Mouse (Mus musculus) MEL (cell line): ENCODE measurements around the gene N4bp2l1. TPM values are rescaled to one million over a fixed set of nuclear protein-coding genes. Genes with fewer than 3 reads are reported as not detected.

Experiments
- DNase-seq: peaks from one replicate; pipeline ENCODE4 v3.0.0; 2011; ENCODE audit warnings: low read depth, low spot score
- H3K27ac ChIP-seq: 2 replicates; pipeline ENCODE4 v1.5.1; 2012; ENCODE audit warnings: low read depth, mild to moderate bottlenecking, control low read depth, low read length, moderate library complexity; ENCODE audit not compliant: control insufficient read depth
- H3K27me3 ChIP-seq, 2 experiments: fragments of 150-350 bp in 1 of 2; sonication (generic) in 1 of 2; 2 replicates each; pipeline ENCODE4 v1.6.1; 2012; ENCODE audit warnings: low read length in 2 of 2, mild to moderate bottlenecking in 2 of 2, improper control_type of control experiment in 1 of 2, moderate library complexity in 1 of 2; ENCODE audit not compliant: insufficient read depth in 2 of 2, control insufficient read depth in 1 of 2
- H3K36me3 ChIP-seq, 2 experiments: 2 replicates each; pipeline ENCODE4 v1.6.1; 2012 to 2014; ENCODE audit warnings: low read length in 2 of 2, improper control_type of control experiment in 1 of 2, inconsistent platforms in 1 of 2, mild to moderate bottlenecking in 1 of 2; ENCODE audit not compliant: insufficient read depth in 2 of 2, control insufficient read depth in 1 of 2
- H3K4me1 ChIP-seq, 2 experiments: fragments of 150-350 bp in 1 of 2; sonication (generic) in 1 of 2; 2 replicates each; pipeline ENCODE4 v1.6.1; 2012; ENCODE audit warnings: low read length in 2 of 2, improper control_type of control experiment in 1 of 2, mild to moderate bottlenecking in 1 of 2; ENCODE audit not compliant: insufficient read depth in 2 of 2, control insufficient read depth in 1 of 2
- H3K4me3 ChIP-seq, 2 experiments: fragments of 150-350 bp in 1 of 2; sonication (generic) in 1 of 2; 2 replicates each; pipeline ENCODE4 v1.5.1; 2012; ENCODE audit warnings: low read depth in 2 of 2, low read length in 2 of 2, mild to moderate bottlenecking in 2 of 2, moderate library complexity in 2 of 2, control low read depth in 1 of 2, improper control_type of control experiment in 1 of 2; ENCODE audit not compliant: control insufficient read depth in 1 of 2, insufficient read depth in 1 of 2
- H3K79me2 ChIP-seq: 2 replicates; pipeline ENCODE4 v1.6.1; 2012; ENCODE audit warnings: mild to moderate bottlenecking, low read length, moderate library complexity; ENCODE audit not compliant: control insufficient read depth, poor library complexity, insufficient read depth
- H3K9ac ChIP-seq: 2 replicates; pipeline ENCODE4 v1.6.1; 2012; ENCODE audit warnings: low read depth, mild to moderate bottlenecking, control low read depth, low read length, moderate library complexity; ENCODE audit not compliant: control insufficient read depth, poor library complexity, severe bottlenecking
- H3K9me3 ChIP-seq: fragments of 150-350 bp; sonication (generic); replicated peaks from 2 replicates; pipeline ENCODE4 v1.6.1; 2012; ENCODE audit warnings: mild to moderate bottlenecking, low read length, improper control_type of control experiment, moderate library complexity; ENCODE audit not compliant: insufficient read depth
- CHD1 ChIP-seq: IDR thresholded peaks from 2 replicates; pipeline ENCODE4 v1.6.1; 2012; ENCODE audit warnings: low read depth, mild to moderate bottlenecking, inconsistent platforms, low read length, improper control_type of control experiment
- ELF1 ChIP-seq: IDR thresholded peaks from 2 replicates; pipeline ENCODE4 v1.6.1; 2014; ENCODE audit warnings: low read depth, mild to moderate bottlenecking, inconsistent platforms, low read length, improper control_type of control experiment, moderate library complexity
- EP300 ChIP-seq, 2 experiments: IDR thresholded peaks; 2 replicates each; pipeline ENCODE4 v1.6.1; 2011; ENCODE audit warnings: improper control_type of control experiment in 2 of 2, low read length in 2 of 2, low read depth in 1 of 2, mild to moderate bottlenecking in 1 of 2
- ETS1 ChIP-seq: IDR thresholded peaks from 2 replicates; pipeline ENCODE4 v1.6.1; 2012; ENCODE audit warnings: low read depth, mild to moderate bottlenecking, inconsistent platforms, low read length, improper control_type of control experiment, moderate library complexity
- MAX ChIP-seq: IDR thresholded peaks from 2 replicates; pipeline ENCODE4 v1.6.1; 2011; ENCODE audit warnings: low read length, improper control_type of control experiment
- MAZ ChIP-seq: IDR thresholded peaks from 2 replicates; pipeline ENCODE4 v1.6.1; 2012; ENCODE audit warnings: low read depth, mild to moderate bottlenecking, inconsistent platforms, low read length, improper control_type of control experiment
- MXI1 ChIP-seq: IDR thresholded peaks from 2 replicates; pipeline ENCODE4 v1.6.1; 2011; ENCODE audit warnings: mild to moderate bottlenecking, low read depth, low read length, improper control_type of control experiment
- MYB ChIP-seq: IDR thresholded peaks from 2 replicates; pipeline ENCODE4 v1.6.1; 2011; ENCODE audit warnings: mild to moderate bottlenecking, low read depth, low read length, improper control_type of control experiment
- POLR2A ChIP-seq, 2 experiments: IDR thresholded peaks; 2 replicates each; pipeline ENCODE4 v1.6.1; 2011 to 2012; ENCODE audit warnings: low read length in 2 of 2, mild to moderate bottlenecking in 2 of 2, control low read depth in 1 of 2, improper control_type of control experiment in 1 of 2, low read depth in 1 of 2, moderate library complexity in 1 of 2; ENCODE audit not compliant: control insufficient read depth in 1 of 2, insufficient read depth in 1 of 2, poor library complexity in 1 of 2
- POLR2AphosphoS2 ChIP-seq: IDR thresholded peaks from 2 replicates; pipeline ENCODE4 v1.6.1; 2011; ENCODE audit warnings: low read length, improper control_type of control experiment
- RCOR1 ChIP-seq: IDR thresholded peaks from 2 replicates; pipeline ENCODE4 v1.6.1; 2012; ENCODE audit warnings: low read depth, mild to moderate bottlenecking, inconsistent platforms, low read length, improper control_type of control experiment
- SIN3A ChIP-seq: IDR thresholded peaks from 2 replicates; pipeline ENCODE4 v1.6.1; 2012; ENCODE audit warnings: low read length, improper control_type of control experiment, inconsistent platforms
- TAL1 ChIP-seq: IDR thresholded peaks from 2 replicates; pipeline ENCODE4 v1.6.1; 2012; ENCODE audit warnings: mild to moderate bottlenecking, inconsistent platforms, low read length, moderate library complexity, mixed read lengths
- TBP ChIP-seq: IDR thresholded peaks from 2 replicates; pipeline ENCODE4 v1.8.0; 2011; ENCODE audit warnings: low read depth, low read length, improper control_type of control experiment
- TCF12 ChIP-seq: IDR thresholded peaks from 2 replicates; pipeline ENCODE4 v1.6.1; 2014; ENCODE audit warnings: low read depth, mild to moderate bottlenecking, inconsistent platforms, low read length, improper control_type of control experiment, moderate library complexity
- UBTF ChIP-seq: IDR thresholded peaks from 2 replicates; pipeline ENCODE4 v1.6.1; 2012; ENCODE audit warnings: low read depth, mild to moderate bottlenecking, inconsistent platforms, low read length, improper control_type of control experiment, moderate library complexity, borderline replicate concordance; ENCODE audit not compliant: insufficient read depth
- USF2 ChIP-seq, 2 experiments: IDR thresholded peaks; 2 replicates each; pipeline ENCODE4 v1.6.1; 2011 to 2012; ENCODE audit warnings: improper control_type of control experiment in 2 of 2, low read length in 2 of 2, borderline replicate concordance in 1 of 2, inconsistent platforms in 1 of 2, low read depth in 1 of 2, mild to moderate bottlenecking in 1 of 2; ENCODE audit not compliant: insufficient read depth in 1 of 2
- ZKSCAN1 ChIP-seq: IDR thresholded peaks from 2 replicates; pipeline ENCODE4 v1.6.1; 2012; ENCODE audit warnings: low read depth, mild to moderate bottlenecking, inconsistent platforms, low read length, improper control_type of control experiment, moderate library complexity
- polyA plus RNA-seq, 2 experiments: library from polyadenylated mRNA; stranded (reverse) in 1 of 2; unstranded in 1 of 2; fragments of >175 nt in 1 of 2; fragments of >200 nt in 1 of 2; gene quantifications; 2 replicates each; pipeline versions ENCODE4 v1.2.1 to v1.2.4; 2012; ENCODE audit warnings: low replicate concordance in 2 of 2, low read depth in 1 of 2; ENCODE audit not compliant: insufficient read length in 2 of 2, insufficient read depth in 1 of 2, missing spikeins in 1 of 2
- total RNA-seq: library from RNA; depleted of rRNA; stranded (reverse); fragments of 300-350 nt; gene quantifications from 2 replicates; pipeline ENCODE4 v1.2.3, GENCODE M21; 2012

The N4bp2l1 gene
- total and polyA plus RNA-seq, 3 experiments: 2.6 to 15.0 TPM; not detected in 1

GRCm38 (mm10) chr5:150629692-150630091 lies 32.7 kb upstream of the N4bp2l1 start:
- TF ChIP-seq MYB (no peak), ETS1 (no peak), TCF12 (no peak), TBP (no peak), MXI1 (no peak), MAZ (no peak), ELF1 (no peak), POLR2A (IDR thresholded peaks at IDR 0.05; ENCODE audit: control insufficient read depth in 1 of 2, insufficient read depth in 1 of 2, low read depth in 1 of 2, low read length in 2 of 2, poor library complexity in 1 of 2) (no peak)
- H3K27ac ChIP-seq: no peak overlapping the region
- H3K9me3 ChIP-seq: no peaks in the 10 kb centered on the region
- peaks cover 7% of the 10 kb centered on the region in 2 experiments for H3K4me1 ChIP-seq
- no peaks in the 10 kb centered on the region for H3K79me2 ChIP-seq
- no peaks in the 10 kb centered on the region for H3K27me3 ChIP-seq
- no peak overlapping the region for H3K9ac ChIP-seq
- H3K36me3 ChIP-seq: peaks cover 5 to 22% of the 10 kb centered on the region in 2 experiments
- no peak for DNase-seq
- H3K4me3 ChIP-seq: no peak overlapping the region

- no peak for TF ChIP-seq RCOR1
- TF ChIP-seq UBTF: no peak
- TF ChIP-seq CHD1: no peak
- TF ChIP-seq SIN3A: no peak
- no peak for TF ChIP-seq ETS1
- no peak for TF ChIP-seq ELF1
- no peak for TF ChIP-seq USF2 (IDR thresholded peaks at IDR 0.05; ENCODE audit: borderline replicate concordance in 1 of 2, insufficient read depth in 1 of 2, low read depth in 1 of 2, low read length in 2 of 2)
- no peak for TF ChIP-seq EP300 (IDR thresholded peaks at IDR 0.05; ENCODE audit: low read depth in 1 of 2, low read length in 2 of 2)
- TF ChIP-seq ZKSCAN1: no peak
- TF ChIP-seq TAL1: no peak
- TF ChIP-seq MAX: no peak
- TF ChIP-seq POLR2AphosphoS2: no peak
- no peak for TF ChIP-seq MAZ
- no peak for DNase-seq
- H3K9ac ChIP-seq: no peak overlapping the region
- H3K27me3 ChIP-seq: no peaks in the 10 kb centered on the region
- H3K79me2 ChIP-seq: no peaks in the 10 kb centered on the region
- H3K4me3 ChIP-seq: no peak overlapping the region
- H3K36me3 ChIP-seq: peaks cover 5 to 22% of the 10 kb centered on the region in 2 experiments
- peaks cover 7% of the 10 kb centered on the region in 2 experiments for H3K4me1 ChIP-seq
- H3K27ac ChIP-seq: no peak overlapping the region
- no peaks in the 10 kb centered on the region for H3K9me3 ChIP-seq
These were observed 32.3 kb upstream of the N4bp2l1 start for GRCm38 (mm10) chr5:150629272-150629671.
